Mouse (Mus musculus) MEL (cell line): ENCODE measurements around the gene Trak1. TPM values are rescaled to one million over a fixed set of nuclear protein-coding genes. Genes with fewer than 3 reads are reported as not detected.
A peak's percentile ranks its signal among the peaks of the same experiment; 100 is the strongest.

ENCODE experiments used
- DNase-seq: peaks from one replicate; pipeline ENCODE4 v3.0.0; 2011; ENCODE audit warnings: low read depth, low spot score
- H3K27ac ChIP-seq: 2 replicates; pipeline ENCODE4 v1.5.1; 2012; ENCODE audit warnings: low read depth, mild to moderate bottlenecking, control low read depth, low read length, moderate library complexity; ENCODE audit not compliant: control insufficient read depth
- H3K27me3 ChIP-seq, 2 experiments: fragments of 150-350 bp in 1 of 2; sonication (generic) in 1 of 2; 2 replicates each; pipeline ENCODE4 v1.6.1; 2012; ENCODE audit warnings: low read length in 2 of 2, mild to moderate bottlenecking in 2 of 2, improper control_type of control experiment in 1 of 2, moderate library complexity in 1 of 2; ENCODE audit not compliant: insufficient read depth in 2 of 2, control insufficient read depth in 1 of 2
- H3K36me3 ChIP-seq, 2 experiments: 2 replicates each; pipeline ENCODE4 v1.6.1; 2012 to 2014; ENCODE audit warnings: low read length in 2 of 2, improper control_type of control experiment in 1 of 2, inconsistent platforms in 1 of 2, mild to moderate bottlenecking in 1 of 2; ENCODE audit not compliant: insufficient read depth in 2 of 2, control insufficient read depth in 1 of 2
- H3K4me1 ChIP-seq, 2 experiments: fragments of 150-350 bp in 1 of 2; sonication (generic) in 1 of 2; 2 replicates each; pipeline ENCODE4 v1.6.1; 2012; ENCODE audit warnings: low read length in 2 of 2, improper control_type of control experiment in 1 of 2, mild to moderate bottlenecking in 1 of 2; ENCODE audit not compliant: insufficient read depth in 2 of 2, control insufficient read depth in 1 of 2
- H3K4me3 ChIP-seq, 2 experiments: fragments of 150-350 bp in 1 of 2; sonication (generic) in 1 of 2; 2 replicates each; pipeline ENCODE4 v1.5.1; 2012; ENCODE audit warnings: low read depth in 2 of 2, low read length in 2 of 2, mild to moderate bottlenecking in 2 of 2, moderate library complexity in 2 of 2, control low read depth in 1 of 2, improper control_type of control experiment in 1 of 2; ENCODE audit not compliant: control insufficient read depth in 1 of 2, insufficient read depth in 1 of 2
- H3K79me2 ChIP-seq: 2 replicates; pipeline ENCODE4 v1.6.1; 2012; ENCODE audit warnings: mild to moderate bottlenecking, low read length, moderate library complexity; ENCODE audit not compliant: control insufficient read depth, poor library complexity, insufficient read depth
- H3K9ac ChIP-seq: 2 replicates; pipeline ENCODE4 v1.6.1; 2012; ENCODE audit warnings: low read depth, mild to moderate bottlenecking, control low read depth, low read length, moderate library complexity; ENCODE audit not compliant: control insufficient read depth, poor library complexity, severe bottlenecking
- H3K9me3 ChIP-seq: fragments of 150-350 bp; sonication (generic); replicated peaks from 2 replicates; pipeline ENCODE4 v1.6.1; 2012; ENCODE audit warnings: mild to moderate bottlenecking, low read length, improper control_type of control experiment, moderate library complexity; ENCODE audit not compliant: insufficient read depth
- BHLHE40 ChIP-seq: IDR thresholded peaks from 2 replicates; pipeline ENCODE4 v1.6.1; 2012; ENCODE audit warnings: low read depth, mild to moderate bottlenecking, inconsistent platforms, low read length, improper control_type of control experiment, borderline replicate concordance
- CHD1 ChIP-seq: IDR thresholded peaks from 2 replicates; pipeline ENCODE4 v1.6.1; 2012; ENCODE audit warnings: low read depth, mild to moderate bottlenecking, inconsistent platforms, low read length, improper control_type of control experiment
- CTCF ChIP-seq, 3 experiments: IDR thresholded peaks in 2 of 3; conservative IDR thresholded peaks in 1 of 3; 2 replicates each; pipeline ENCODE4 v1.5.1; 2011 to 2012; ENCODE audit warnings: low read length in 3 of 3, low read depth in 2 of 3, mild to moderate bottlenecking in 2 of 3, improper control_type of control experiment in 1 of 3, inconsistent platforms in 1 of 3, mixed read lengths in 1 of 3, moderate library complexity in 1 of 3; ENCODE audit not compliant: control insufficient read depth in 1 of 3, insufficient read depth in 1 of 3, poor library complexity in 1 of 3, severe bottlenecking in 1 of 3
- E2F4 ChIP-seq: IDR thresholded peaks from 2 replicates; pipeline ENCODE4 v1.6.1; 2011; ENCODE audit warnings: low read depth, low read length, improper control_type of control experiment, borderline replicate concordance
- ELF1 ChIP-seq: IDR thresholded peaks from 2 replicates; pipeline ENCODE4 v1.6.1; 2014; ENCODE audit warnings: low read depth, mild to moderate bottlenecking, inconsistent platforms, low read length, improper control_type of control experiment, moderate library complexity
- KAT2A ChIP-seq: conservative IDR thresholded peaks from 2 replicates; pipeline ENCODE4 v1.6.1; 2012; ENCODE audit warnings: low read depth, low read length, improper control_type of control experiment, inconsistent platforms
- MAX ChIP-seq: IDR thresholded peaks from 2 replicates; pipeline ENCODE4 v1.6.1; 2011; ENCODE audit warnings: low read length, improper control_type of control experiment
- MYC ChIP-seq: IDR thresholded peaks from 2 replicates; pipeline ENCODE4 v1.6.1; 2011; ENCODE audit warnings: low read depth, mild to moderate bottlenecking, low read length, improper control_type of control experiment, moderate library complexity
- NELFE ChIP-seq: IDR thresholded peaks from 2 replicates; pipeline ENCODE4 v1.6.1; 2011; ENCODE audit warnings: low read depth, low read length, improper control_type of control experiment
- POLR2A ChIP-seq, 2 experiments: IDR thresholded peaks; 2 replicates each; pipeline ENCODE4 v1.6.1; 2011 to 2012; ENCODE audit warnings: low read length in 2 of 2, mild to moderate bottlenecking in 2 of 2, control low read depth in 1 of 2, improper control_type of control experiment in 1 of 2, low read depth in 1 of 2, moderate library complexity in 1 of 2; ENCODE audit not compliant: control insufficient read depth in 1 of 2, insufficient read depth in 1 of 2, poor library complexity in 1 of 2
- RAD21 ChIP-seq: IDR thresholded peaks from 2 replicates; pipeline ENCODE4 v1.6.1; 2011; ENCODE audit warnings: mild to moderate bottlenecking, low read depth, low read length, improper control_type of control experiment
- RCOR1 ChIP-seq: IDR thresholded peaks from 2 replicates; pipeline ENCODE4 v1.6.1; 2012; ENCODE audit warnings: low read depth, mild to moderate bottlenecking, inconsistent platforms, low read length, improper control_type of control experiment
- SMC3 ChIP-seq: IDR thresholded peaks from 2 replicates; pipeline ENCODE4 v1.6.1; 2011; ENCODE audit warnings: low read depth, low read length, improper control_type of control experiment
- TAL1 ChIP-seq: IDR thresholded peaks from 2 replicates; pipeline ENCODE4 v1.6.1; 2012; ENCODE audit warnings: mild to moderate bottlenecking, inconsistent platforms, low read length, moderate library complexity, mixed read lengths
- TCF12 ChIP-seq: IDR thresholded peaks from 2 replicates; pipeline ENCODE4 v1.6.1; 2014; ENCODE audit warnings: low read depth, mild to moderate bottlenecking, inconsistent platforms, low read length, improper control_type of control experiment, moderate library complexity
- UBTF ChIP-seq: IDR thresholded peaks from 2 replicates; pipeline ENCODE4 v1.6.1; 2012; ENCODE audit warnings: low read depth, mild to moderate bottlenecking, inconsistent platforms, low read length, improper control_type of control experiment, moderate library complexity, borderline replicate concordance; ENCODE audit not compliant: insufficient read depth
- USF2 ChIP-seq, 2 experiments: IDR thresholded peaks; 2 replicates each; pipeline ENCODE4 v1.6.1; 2011 to 2012; ENCODE audit warnings: improper control_type of control experiment in 2 of 2, low read length in 2 of 2, borderline replicate concordance in 1 of 2, inconsistent platforms in 1 of 2, low read depth in 1 of 2, mild to moderate bottlenecking in 1 of 2; ENCODE audit not compliant: insufficient read depth in 1 of 2
- ZC3H11A ChIP-seq: IDR thresholded peaks from 2 replicates; pipeline ENCODE4 v1.6.1; 2012; ENCODE audit warnings: low read depth, mild to moderate bottlenecking, inconsistent platforms, low read length, improper control_type of control experiment
- ZNF384 ChIP-seq: IDR thresholded peaks from 2 replicates; pipeline ENCODE4 v1.6.1; 2012; ENCODE audit warnings: low read depth, mild to moderate bottlenecking, inconsistent platforms, low read length, improper control_type of control experiment
- polyA plus RNA-seq, 2 experiments: library from polyadenylated mRNA; stranded (reverse) in 1 of 2; unstranded in 1 of 2; fragments of >175 nt in 1 of 2; fragments of >200 nt in 1 of 2; gene quantifications; 2 replicates each; pipeline versions ENCODE4 v1.2.1 to v1.2.4; 2012; ENCODE audit warnings: low replicate concordance in 2 of 2, low read depth in 1 of 2; ENCODE audit not compliant: insufficient read length in 2 of 2, insufficient read depth in 1 of 2, missing spikeins in 1 of 2
- total RNA-seq: library from RNA; depleted of rRNA; stranded (reverse); fragments of 300-350 nt; gene quantifications from 2 replicates; pipeline ENCODE4 v1.2.3, GENCODE M21; 2012; rRNA removed

Trak1 gene
- total RNA-seq (15.3 and 16.2 TPM in 2 replicates), polyA plus RNA-seq (10 to 100 TPM in 1 of 2 experiments, not detected in 1; 35.5 TPM)

- peaks cover 34% of the 10 kb centered on the region for H3K79me2 ChIP-seq
- 0 out of 2 replicates have a peak, but pooled peaks have one; percentile 3 for TF ChIP-seq TCF12
- 0 out of 2 replicates have a peak, but pooled peaks have one; percentile 10 for TF ChIP-seq MAX
- peak; percentile 59 to 70; a peak in 3 of 4 replicates for TF ChIP-seq POLR2A (IDR thresholded peaks at IDR 0.05; ENCODE audit: control insufficient read depth in 1 of 2, insufficient read depth in 1 of 2, low read depth in 1 of 2, low read length in 2 of 2, poor library complexity in 1 of 2)
- TF ChIP-seq UBTF = peak; percentile 78; the same call in 1 of the 2 replicates
- no peak for TF ChIP-seq RCOR1
- peak; percentile 56; the same call in 1 of the 2 replicates for TF ChIP-seq NELFE
- TF ChIP-seq BHLHE40 = no peak
- TF ChIP-seq USF2 (IDR thresholded peaks at IDR 0.05; ENCODE audit: borderline replicate concordance in 1 of 2, insufficient read depth in 1 of 2, low read depth in 1 of 2, low read length in 2 of 2) = no peak
- no peak for TF ChIP-seq KAT2A
- TF ChIP-seq, all 39 proteins: peak for 5
- Histone ChIP-seq H3K9ac (peak within 1 kb of the TSS; percentile 90), H3K4me1 (peaks cover 3 to 18% of the 10 kb centered on the region in 2 experiments), H3K36me3 (peaks cover 0 to 11% of the 10 kb centered on the region in 2 experiments; a peak in 2 of 4 replicates), H3K4me3 (peak within 1 kb of the TSS; percentile 93), H3K27me3 (peaks cover 0 to 2% of the 10 kb centered on the region in 2 experiments; a peak in 1 of 4 replicates), H3K27ac (peak within 1 kb of the TSS; percentile 42; the same call in 1 of the 2 replicates), H3K9me3 (no peaks in the 10 kb centered on the region)
- peak; percentile 67 for DNase-seq
These were observed at the start of gene Trak1 for GRCm38 (mm10) chr9:121297171-121298064. Trak1 (plus strand) TSS chr9:121297502.

- no peak overlapping the region for H3K4me3 ChIP-seq
- peak; percentile 90 for DNase-seq
- TF ChIP-seq SMC3 (peak; percentile 88), ZNF384 (peak; percentile 98), E2F4 (no peak), MYC (no peak), TAL1 (no peak), CTCF (IDR thresholded peaks at IDR 0.05 in 2 of 3, conservative IDR thresholded peaks at IDR 0.05 in 1 of 3; ENCODE audit: control insufficient read depth in 1 of 3, insufficient read depth in 1 of 3, low read depth in 2 of 3, low read length in 3 of 3, poor library complexity in 1 of 3, severe bottlenecking in 1 of 3) (peak; percentile 56 to 91 (median 78)), CHD1 (no peak), ELF1 (peak; percentile 73), ZC3H11A (peak; percentile 90), RAD21 (peak; percentile 94), BHLHE40 (no peak)
- TF ChIP-seq, all 39 proteins: peak for 6
These were observed 49.1 kb upstream of the Trak1 start for GRCm38 (mm10) chr9:121247956-121248775.

More at GRCm38 (mm10) chr9:121247956-121248775, 49.1 kb upstream of the Trak1 start:
- Histone ChIP-seq H3K36me3 (no peaks in the 10 kb centered on the region), H3K9ac (no peak overlapping the region), H3K27ac (no peak overlapping the region), H3K79me2 (no peaks in the 10 kb centered on the region), H3K9me3 (no peaks in the 10 kb centered on the region), H3K4me1 (no peaks in the 10 kb centered on the region), H3K27me3 (no peaks in the 10 kb centered on the region)
